Mouse (Mus musculus): Measurements from ENCODE around the gene Lrrc47.

Lrrc47 gene

GRCm38 (mm10) chr4:154022407-154022806 lies 10.9 kb downstream of the Lrrc47 start:
- in situ Hi-C loops (cut with MseI, MboI), result no loop called here

- in situ Hi-C loops (cut with MseI, MboI), result no loop called here
Observed at GRCm38 (mm10) chr4:154022844-154023243, 11.3 kb downstream of the Lrrc47 start.

- in situ Hi-C loops (cut with MseI, MboI), result no loop called here
Observed at GRCm38 (mm10) chr4:154023754-154024601, 12.4 kb downstream of the Lrrc47 start.

- in situ Hi-C loops (cut with MseI, MboI), result no loop called here
Observed at GRCm38 (mm10) chr4:154024729-154025521, 13.4 kb downstream of the Lrrc47 start.

- in situ Hi-C loops (cut with MseI, MboI), result no loop called here
Observed at GRCm38 (mm10) chr4:154025641-154026440, 14.3 kb downstream of the Lrrc47 start, which contains the start of gene Smim1. TSS of gene Smim1 (minus strand) at chr4:154026230.

GRCm38 (mm10) chr4:154026441-154026761 lies 14.9 kb downstream of the Lrrc47 start:
- in situ Hi-C loops (cut with MseI, MboI), result no loop called here

GRCm38 (mm10) chr4:154028066-154028465 lies 16.5 kb downstream of the Lrrc47 start:
- in situ Hi-C loops (cut with MseI, MboI), result no loop called here

- in situ Hi-C loops (cut with MseI, MboI), result no loop called here
Observed at GRCm38 (mm10) chr4:154028646-154029045, 17.1 kb downstream of the Lrrc47 start.

GRCm38 (mm10) chr4:154037123-154037522 lies 25.6 kb downstream of the Lrrc47 start:
- in situ Hi-C loops (cut with MseI, MboI), result no loop called here

- in situ Hi-C loops (cut with MseI, MboI), result no loop called here
Observed at GRCm38 (mm10) chr4:154042577-154042976, 31.0 kb downstream of the Lrrc47 start, which contains the start of gene Ccdc27. TSS of gene Ccdc27 (minus strand) at chr4:154042677.

GRCm38 (mm10) chr4:154045837-154046236 lies 34.3 kb downstream of the Lrrc47 start:
- in situ Hi-C loops (cut with MseI, MboI), result no loop called here

GRCm38 (mm10) chr4:154051401-154051800 lies 39.9 kb downstream of the Lrrc47 start:
- in situ Hi-C loops (cut with MseI, MboI), result no loop called here

- in situ Hi-C loops (cut with MseI, MboI), result no loop called here
Observed at GRCm38 (mm10) chr4:154053065-154053464, 41.5 kb downstream of the Lrrc47 start.

GRCm38 (mm10) chr4:154055482-154055881 lies 44.0 kb downstream of the Lrrc47 start:
- in situ Hi-C loops (cut with MseI, MboI), result no loop called here

- in situ Hi-C loops (cut with MseI, MboI), result no loop called here
Observed at GRCm38 (mm10) chr4:154056046-154056445, 44.5 kb downstream of the Lrrc47 start.

- in situ Hi-C loops (cut with MseI, MboI), result no loop called here
Observed at GRCm38 (mm10) chr4:154056661-154057060, 45.1 kb downstream of the Lrrc47 start.

- in situ Hi-C loops (cut with MseI, MboI), result no loop called here
Observed at GRCm38 (mm10) chr4:154057696-154058095, 46.2 kb downstream of the Lrrc47 start.

- in situ Hi-C loops (cut with MseI, MboI), result loop anchor here in 1 of 2 experiments (10.0 kb wide), 1 partner anchor 90 kb away; no protein-coding TSS in a partner anchor
Observed at GRCm38 (mm10) chr4:154064827-154065773, 53.6 kb downstream of the Lrrc47 start.

- in situ Hi-C loops (cut with MseI, MboI), result no loop called here
Observed at GRCm38 (mm10) chr4:154070896-154071295, 59.4 kb downstream of the Lrrc47 start.
